ENCODE assay signal across 14 mouse cellular contexts in genomic region chr7:38129986-38130729, GRCm38 (mm10). TPM values are rescaled to one million over a fixed set of nuclear protein-coding genes. Genes with fewer than 3 reads are reported as not detected.
DNase-seq lines count a peak whose midpoint lies in the region; ATAC-seq and TF ChIP-seq lines count a peak whose summit lies in the region.
"Had no signal": no experiment of that assay in that cellular context is flagged by ENCODE, and none has a peak within 500 bp of the region (broad histone marks: within the 10 kb centered on the region; RNA-seq: fewer than 3 reads in every experiment).

No protein-coding gene starts in this region.

- TF ChIP-seq CTCF in hindbrain, postnatal 0 days (IDR thresholded peaks at IDR 0.05; ENCODE audit: low read depth): no peak

- H3K4me1 ChIP-seq in hindbrain, postnatal 0 days (ENCODE audit: insufficient read depth, low read length): no peaks in the 10 kb centered on the region
- peaks cover 18% of the 10 kb centered on the region for H3K4me1 ChIP-seq in hindbrain, embryonic 13.5 days (replicated peaks)
- 0 out of 2 replicates have a peak, but pooled peaks cover 2% of the 10 kb centered on the region for H3K4me1 ChIP-seq in embryonic facial prominence, embryonic 11.5 days (ENCODE audit: control insufficient read depth, insufficient read depth, low read length)
- peaks cover 24% of the 10 kb centered on the region for H3K4me1 ChIP-seq in limb, embryonic 15.5 days
- H3K4me1 ChIP-seq in intestine, embryonic 15.5 days (replicated peaks): 0 out of 2 replicates have a peak, but pooled peaks cover 2% of the 10 kb centered on the region

- no peaks in the 10 kb centered on the region for H3K27me3 ChIP-seq in hindbrain, postnatal 0 days (ENCODE audit: insufficient read depth, low read length)
- H3K27me3 ChIP-seq in hindbrain, embryonic 13.5 days: 0 out of 2 replicates have a peak, but pooled peaks cover 4% of the 10 kb centered on the region
- no peaks in the 10 kb centered on the region for H3K27me3 ChIP-seq in embryonic facial prominence, embryonic 11.5 days (ENCODE audit: control insufficient read depth, insufficient read depth, low read length)
- H3K27me3 ChIP-seq in limb, embryonic 15.5 days: no peaks in the 10 kb centered on the region
- H3K27me3 ChIP-seq in intestine, embryonic 15.5 days (replicated peaks): no peaks in the 10 kb centered on the region

- DNase-seq in hindbrain, postnatal 0 days (ENCODE audit: low spot score): peak; percentile 4
- peak; percentile 32 for DNase-seq in R1 (ENCODE audit: low read depth, low spot score)
- peak; percentile 36 for DNase-seq in embryonic facial prominence, embryonic 11.5 days (ENCODE audit: low spot score)
- DNase-seq in urinary bladder, postnatal 10 days (ENCODE audit: low spot score): no peak
- no peak for DNase-seq in adrenal gland, postnatal 25 days
- DNase-seq: cerebellum, adult 11-12 months; gastrocnemius, adult 2 months; heart, adult 18-20 months; kidney, postnatal 25 days; lung, adult 2 months had no signal

- H3K9me3 ChIP-seq in hindbrain, postnatal 0 days (ENCODE audit: low read length): no peaks in the 10 kb centered on the region
- H3K9me3 ChIP-seq in hindbrain, embryonic 13.5 days: no peaks in the 10 kb centered on the region
- H3K9me3 ChIP-seq in embryonic facial prominence, embryonic 11.5 days (replicated peaks; ENCODE audit: control insufficient read depth, low read length): no peaks in the 10 kb centered on the region
- H3K9me3 ChIP-seq in limb, embryonic 15.5 days: no peaks in the 10 kb centered on the region
- no peaks in the 10 kb centered on the region for H3K9me3 ChIP-seq in intestine, embryonic 15.5 days
- H3K9me3 ChIP-seq: megakaryocyte, embryonic 14.5 days had no signal

- no peak overlapping the region for H3K27ac ChIP-seq in hindbrain, postnatal 0 days
- H3K27ac ChIP-seq in hindbrain, embryonic 13.5 days: no peak overlapping the region
- no peak overlapping the region for H3K27ac ChIP-seq in embryonic facial prominence, embryonic 11.5 days (replicated peaks; ENCODE audit: low read depth, low read length)
- H3K27ac ChIP-seq in limb, embryonic 15.5 days: no peak overlapping the region
- no peak overlapping the region for H3K27ac ChIP-seq in intestine, embryonic 15.5 days
- H3K27ac ChIP-seq: gastrocnemius, adult 2 months had no signal

- no peak overlapping the region for H3K9ac ChIP-seq in hindbrain, postnatal 0 days (replicated peaks; ENCODE audit: low read length)
- no peak overlapping the region for H3K9ac ChIP-seq in hindbrain, embryonic 13.5 days
- no peak overlapping the region for H3K9ac ChIP-seq in embryonic facial prominence, embryonic 11.5 days (replicated peaks; ENCODE audit: low read length)
- H3K9ac ChIP-seq in limb, embryonic 15.5 days: 0 out of 2 replicates have a peak overlapping the region, but pooled peaks have one; percentile 18
- H3K9ac ChIP-seq in intestine, embryonic 15.5 days: no peak overlapping the region

- H3K4me3 ChIP-seq in hindbrain, postnatal 0 days (ENCODE audit: low read length): no peak overlapping the region
- H3K4me3 ChIP-seq in hindbrain, embryonic 13.5 days: no peak overlapping the region
- H3K4me3 ChIP-seq in embryonic facial prominence, embryonic 11.5 days (ENCODE audit: low read depth, low read length): no peak overlapping the region
- no peak overlapping the region for H3K4me3 ChIP-seq in limb, embryonic 15.5 days
- no peak overlapping the region for H3K4me3 ChIP-seq in intestine, embryonic 15.5 days (replicated peaks)
- H3K4me3 ChIP-seq: gastrocnemius, adult 2 months; megakaryocyte, embryonic 14.5 days had no signal

- ATAC-seq in hindbrain, postnatal 0 days: no peak; the same call in 1 of the 2 replicates
- no peak for ATAC-seq in hindbrain, embryonic 13.5 days (ENCODE audit: low FRiP score)
- no peak for ATAC-seq in embryonic facial prominence, embryonic 11.5 days (replicated peaks; ENCODE audit: insufficient number of reproducible peaks, low FRiP score, low TSS enrichment, low read depth)
- no peak for ATAC-seq in limb, embryonic 15.5 days (ENCODE audit: insufficient number of reproducible peaks, low FRiP score, low TSS enrichment, low read depth)
- ATAC-seq in intestine, embryonic 15.5 days: no peak

- WGBS in hindbrain, postnatal 0 days: 56% methylated on average over 26 of the region's 26 CpGs
- 54% methylated on average over 26 of the region's 26 CpGs for WGBS in hindbrain, embryonic 13.5 days
- WGBS in embryonic facial prominence, embryonic 11.5 days: 52% methylated on average over 26 of the region's 26 CpGs
- 20% methylated on average over 26 of the region's 26 CpGs for WGBS in limb, embryonic 15.5 days
- 49% methylated on average over 26 of the region's 26 CpGs for WGBS in intestine, embryonic 15.5 days

- no peak overlapping the region for H3K4me2 ChIP-seq in hindbrain, postnatal 0 days (ENCODE audit: low read depth, low read length)
- H3K4me2 ChIP-seq in hindbrain, embryonic 13.5 days: no peak overlapping the region
- no peak overlapping the region for H3K4me2 ChIP-seq in embryonic facial prominence, embryonic 11.5 days (ENCODE audit: low read depth, low read length)
- H3K4me2 ChIP-seq in limb, embryonic 15.5 days: peak overlapping the region; percentile 4; the same call in 1 of the 2 replicates
- H3K4me2 ChIP-seq in intestine, embryonic 15.5 days (replicated peaks): no peak overlapping the region

- no peaks in the 10 kb centered on the region for H3K36me3 ChIP-seq in hindbrain, postnatal 0 days (ENCODE audit: insufficient read depth, low read length)
- no peaks in the 10 kb centered on the region for H3K36me3 ChIP-seq in hindbrain, embryonic 13.5 days
- no peaks in the 10 kb centered on the region for H3K36me3 ChIP-seq in embryonic facial prominence, embryonic 11.5 days (replicated peaks; ENCODE audit: control insufficient read depth, insufficient read depth, low read depth, low read length)
- H3K36me3 ChIP-seq in limb, embryonic 15.5 days: no peaks in the 10 kb centered on the region
- H3K36me3 ChIP-seq in intestine, embryonic 15.5 days: no peaks in the 10 kb centered on the region

RNA-seq across cellular contexts. Expression of gene Ccne1, which starts 22.8 kb away (rescaled TPM):
- total RNA-seq in hindbrain, postnatal 0 days (2014; rRNA removed): 11.5 and 15.7 TPM in 2 replicates
- 19.7 and 20.6 TPM in 2 replicates for polyA plus RNA-seq in hindbrain, postnatal 0 days (2015; fragmentation: Nextera tagmentation; extraction: Ambion mirVana)
- 15.9 and 16.1 TPM in 2 replicates for polyA plus RNA-seq in hindbrain, embryonic 13.5 days (2015; fragmentation: Nextera tagmentation; extraction: Ambion mirVana)
- polyA plus RNA-seq in embryonic facial prominence, embryonic 11.5 days (2014; fragmentation: Nextera tagmentation; extraction: Ambion mirVana): 91.0 and 101 TPM in 2 replicates
- 55.6 and 62.3 TPM in 2 replicates for polyA plus RNA-seq in limb, embryonic 15.5 days (2015; fragmentation: Nextera tagmentation; extraction: Ambion mirVana)
- polyA plus RNA-seq in intestine, embryonic 15.5 days (2015; fragmentation: Nextera tagmentation; extraction: Ambion mirVana): 57.2 and 59.4 TPM in 2 replicates
- 4.3 and 8.5 TPM in 2 replicates for total RNA-seq in adrenal gland, postnatal 25 days (2021)

RNA-seq across cellular contexts. Expression of gene 1600014C10Rik, which starts 52.9 kb away (rescaled TPM):
- 34.9 and 35.8 TPM in 2 replicates for total RNA-seq in hindbrain, postnatal 0 days (2014; rRNA removed)
- polyA plus RNA-seq in hindbrain, postnatal 0 days (2015; fragmentation: Nextera tagmentation; extraction: Ambion mirVana): 25.6 and 26.1 TPM in 2 replicates
- polyA plus RNA-seq in hindbrain, embryonic 13.5 days (2015; fragmentation: Nextera tagmentation; extraction: Ambion mirVana): 26.1 and 27.5 TPM in 2 replicates
- polyA plus RNA-seq in embryonic facial prominence, embryonic 11.5 days (2014; fragmentation: Nextera tagmentation; extraction: Ambion mirVana): 14.6 and 17.2 TPM in 2 replicates
- 16.5 and 17.6 TPM in 2 replicates for polyA plus RNA-seq in limb, embryonic 15.5 days (2015; fragmentation: Nextera tagmentation; extraction: Ambion mirVana)
- 13.5 and 13.9 TPM in 2 replicates for polyA plus RNA-seq in intestine, embryonic 15.5 days (2015; fragmentation: Nextera tagmentation; extraction: Ambion mirVana)
- total RNA-seq in adrenal gland, postnatal 25 days (2021): 31.1 and 39.9 TPM in 2 replicates

Comparison
In these comparisons a context has a peak if more than half of its experiments do, and no peak if none do; other contexts are left out.
1. DNase-seq: peak in hindbrain, postnatal 0 days (single experiment), R1 (single experiment) and embryonic facial prominence, embryonic 11.5 days (single experiment); none in urinary bladder, postnatal 10 days (single experiment) and adrenal gland, postnatal 25 days (single experiment).